Mouse (Mus musculus) lung, postnatal 10 days (tissue): Measurements from ENCODE around the gene Fuom.

Experiments
- DNase-seq: peaks from one replicate; pipeline ENCODE4 v3.0.0; 2021

Gene Fuom

DNA sequence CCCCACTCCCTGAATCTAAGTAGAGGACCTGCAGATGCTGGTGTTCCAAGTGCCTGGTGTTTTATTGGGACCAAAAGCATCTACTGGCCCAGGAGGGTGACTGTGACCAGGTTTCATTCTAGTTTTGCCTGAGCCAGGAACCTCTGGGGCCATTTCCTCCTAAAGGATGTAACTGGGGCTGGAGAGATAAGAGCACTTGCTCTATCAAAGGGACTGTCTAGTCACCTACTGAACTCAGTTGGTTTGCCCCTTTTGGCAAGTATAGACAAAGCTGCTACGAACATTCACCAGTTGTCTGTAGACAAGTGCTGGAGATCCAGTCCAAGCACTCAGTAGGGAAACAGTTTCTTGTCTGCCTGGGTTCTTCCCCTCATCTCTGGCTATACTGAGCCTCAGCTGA is 3.8 kb downstream of the Fuom start:
- no peak for DNase-seq

DNA sequence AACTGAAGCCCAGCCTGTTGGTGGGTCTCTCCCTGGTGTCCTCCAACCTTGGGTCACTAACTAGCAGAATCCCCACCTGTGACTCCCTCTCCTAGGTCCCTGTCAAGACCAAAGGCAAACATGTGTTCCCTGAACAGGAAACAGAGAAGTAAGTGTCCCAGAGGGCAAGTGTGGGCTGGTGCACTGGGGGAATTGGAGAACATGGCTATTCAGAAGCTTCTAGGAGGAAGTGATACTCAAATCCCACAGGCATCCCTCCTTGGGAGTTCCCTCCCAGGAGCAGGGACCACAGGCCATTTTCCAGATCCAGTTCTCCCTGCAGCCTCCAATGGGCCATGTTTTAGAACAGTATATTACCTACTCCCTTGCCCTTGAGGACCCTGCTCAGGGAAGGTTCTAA is 6.2 kb downstream of the Fuom start:
- no peak for DNase-seq

DNA sequence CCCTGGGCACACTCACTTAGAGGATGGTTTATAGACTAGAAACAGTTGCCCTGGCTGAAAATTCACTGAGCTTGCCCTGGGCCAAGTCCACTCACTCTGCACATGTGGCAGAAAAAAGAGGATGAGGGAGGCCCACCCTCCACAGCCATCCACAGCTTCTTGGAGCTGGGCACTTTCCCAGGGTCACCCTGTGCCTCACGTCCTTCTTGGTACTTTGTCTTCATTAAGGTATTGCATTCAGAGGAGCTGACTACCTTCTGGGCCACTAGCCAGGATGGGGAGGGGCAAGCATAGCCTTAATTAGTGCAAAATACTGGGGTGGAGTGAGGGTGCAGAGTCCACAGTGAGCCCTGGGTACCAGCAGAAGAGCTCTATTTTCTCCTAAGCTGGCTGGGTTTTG is 6.7 kb downstream of the Fuom start:
- no peak for DNase-seq

DNA sequence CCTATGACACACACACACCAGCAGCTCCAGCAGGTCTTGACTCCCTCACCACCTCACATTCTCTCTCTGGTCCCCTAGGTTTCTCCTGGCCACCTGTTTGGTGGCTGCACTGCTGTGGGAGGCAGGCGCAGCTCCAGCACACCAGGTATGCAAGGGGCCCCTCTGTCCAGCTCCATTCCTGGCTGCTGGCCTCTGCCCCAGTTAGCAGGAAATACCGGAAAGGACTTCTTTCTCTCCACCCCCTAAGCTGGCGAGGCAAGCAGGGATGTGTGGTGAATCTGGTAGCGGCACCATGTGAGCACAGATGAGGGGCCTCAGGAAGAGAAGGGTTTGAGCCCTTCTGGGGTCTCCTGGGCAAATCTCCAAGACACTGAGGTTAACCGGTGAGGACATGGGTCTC is 7.3 kb downstream of the Fuom start:
- DNase-seq, result no peak

DNA sequence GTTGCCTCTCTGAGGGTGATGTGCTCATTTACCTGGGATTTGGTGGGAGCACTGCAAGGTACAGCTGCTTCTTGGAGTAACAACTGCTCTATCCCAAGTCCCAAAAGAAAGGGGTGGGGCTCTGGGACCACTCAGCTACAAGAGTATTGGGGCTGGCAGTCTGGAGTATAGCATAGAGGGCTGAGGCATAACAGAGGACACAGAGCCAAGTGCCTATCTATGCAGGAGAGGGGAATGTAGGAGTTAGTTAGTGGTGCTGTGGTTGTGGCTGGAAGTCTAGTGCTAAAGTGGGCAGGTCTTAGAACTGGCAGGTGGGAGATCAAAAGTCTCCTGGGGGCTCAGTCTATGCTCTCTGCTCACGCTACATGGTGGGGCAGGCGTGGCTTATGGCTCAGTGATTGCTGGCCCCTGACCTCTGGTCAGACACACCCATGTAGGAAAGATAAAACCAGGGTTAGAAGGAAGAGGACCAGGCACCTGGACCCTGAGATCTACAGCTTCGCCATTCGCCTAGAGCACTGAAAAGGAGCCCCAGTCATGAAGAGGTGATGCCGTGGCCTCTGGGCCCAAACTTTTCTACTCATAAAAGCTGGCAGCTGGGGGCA is 9.2 kb downstream of the Fuom start, which contains the start of gene Prap1:
Gene Prap1, plus strand, starts transcription at position 472 of the 605 bp plus-strand sequence.
- DNase-seq, result no peak

DNA sequence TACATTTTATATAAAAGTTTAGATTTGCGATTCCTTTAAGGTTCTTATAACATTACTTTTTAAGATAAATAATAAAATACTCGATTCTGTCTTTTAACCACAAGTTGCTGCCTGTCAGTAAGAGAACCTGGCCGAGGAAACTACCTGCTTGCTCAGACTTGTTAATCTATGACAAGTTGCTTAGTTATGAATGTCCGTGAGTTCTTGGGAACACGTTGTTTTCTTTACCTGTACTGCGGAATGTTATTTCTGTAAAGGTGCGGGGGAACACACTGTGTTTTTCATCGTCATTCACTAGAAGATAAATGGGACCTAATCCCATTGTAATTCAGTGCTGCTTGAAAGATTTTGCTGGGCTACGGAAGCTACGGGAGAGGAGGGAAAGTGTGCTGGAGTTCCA is 11.6 kb downstream of the Fuom start:
- DNase-seq, result no peak

DNA sequence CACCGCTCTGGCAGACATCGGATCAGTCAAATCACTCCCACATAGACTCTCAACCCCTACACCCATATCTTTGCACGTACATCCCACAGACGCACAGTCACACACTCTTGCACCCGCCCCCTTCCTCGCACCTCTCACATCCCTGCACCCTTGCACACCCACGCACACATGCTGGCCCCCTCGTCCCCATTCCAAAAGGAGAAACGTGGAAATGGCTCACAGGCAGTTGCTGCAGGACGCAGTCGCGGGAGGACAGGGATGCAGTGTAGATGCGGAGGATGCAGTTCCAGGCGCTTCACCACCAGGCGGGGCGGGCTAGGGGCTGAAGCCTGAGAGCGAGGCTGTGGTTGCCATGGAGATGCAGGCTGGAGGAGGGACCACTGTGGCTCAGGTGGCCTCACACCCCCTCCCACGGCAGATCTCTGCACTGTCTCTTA is 20.0 kb downstream of the Fuom start, which contains the start of gene Caly:
Gene Caly, minus strand, starts transcription at position 307 of the 437 bp plus-strand sequence.
- DNase-seq, result peak; percentile 45

DNA sequence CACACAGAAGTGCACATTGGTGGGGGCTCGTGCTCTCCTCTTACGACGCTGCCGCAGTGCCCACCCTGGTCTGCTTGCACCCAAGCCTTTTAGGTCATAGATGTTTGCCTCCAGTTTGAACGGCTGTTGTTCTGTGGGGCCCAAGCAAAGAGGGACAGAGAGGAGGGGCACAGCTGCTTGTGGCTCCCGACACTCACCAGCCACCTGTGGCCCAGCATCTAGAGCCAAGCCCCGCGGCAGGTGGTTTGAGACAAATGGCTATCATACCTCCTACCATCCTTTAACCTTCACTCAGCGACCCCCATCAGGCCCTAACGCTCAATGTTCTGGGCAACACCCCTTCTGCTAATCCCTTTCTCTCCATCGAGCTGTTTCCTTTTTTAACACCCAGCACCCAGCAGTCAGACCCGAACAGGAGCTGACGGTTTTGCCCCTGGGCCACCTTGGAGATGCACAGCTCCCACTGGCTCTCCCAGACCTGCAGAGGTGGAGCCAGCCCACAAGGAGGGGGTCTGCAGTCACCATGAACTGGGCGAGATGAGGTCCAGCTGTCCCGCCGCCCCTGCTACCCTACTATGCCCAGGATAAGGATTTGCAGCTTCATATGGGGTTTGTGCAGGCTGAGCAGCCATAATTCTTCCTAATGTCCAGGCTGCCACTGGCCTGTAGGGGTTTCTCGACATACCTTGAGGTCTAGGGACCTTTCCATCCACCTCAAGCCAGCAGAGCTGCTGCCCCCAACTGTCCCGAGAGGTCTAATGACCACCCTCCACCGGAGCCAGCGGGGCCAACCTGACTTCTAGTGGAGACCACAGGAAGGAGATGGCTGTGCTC is 20.6 kb downstream of the Fuom start:
- DNase-seq, result no peak

DNA sequence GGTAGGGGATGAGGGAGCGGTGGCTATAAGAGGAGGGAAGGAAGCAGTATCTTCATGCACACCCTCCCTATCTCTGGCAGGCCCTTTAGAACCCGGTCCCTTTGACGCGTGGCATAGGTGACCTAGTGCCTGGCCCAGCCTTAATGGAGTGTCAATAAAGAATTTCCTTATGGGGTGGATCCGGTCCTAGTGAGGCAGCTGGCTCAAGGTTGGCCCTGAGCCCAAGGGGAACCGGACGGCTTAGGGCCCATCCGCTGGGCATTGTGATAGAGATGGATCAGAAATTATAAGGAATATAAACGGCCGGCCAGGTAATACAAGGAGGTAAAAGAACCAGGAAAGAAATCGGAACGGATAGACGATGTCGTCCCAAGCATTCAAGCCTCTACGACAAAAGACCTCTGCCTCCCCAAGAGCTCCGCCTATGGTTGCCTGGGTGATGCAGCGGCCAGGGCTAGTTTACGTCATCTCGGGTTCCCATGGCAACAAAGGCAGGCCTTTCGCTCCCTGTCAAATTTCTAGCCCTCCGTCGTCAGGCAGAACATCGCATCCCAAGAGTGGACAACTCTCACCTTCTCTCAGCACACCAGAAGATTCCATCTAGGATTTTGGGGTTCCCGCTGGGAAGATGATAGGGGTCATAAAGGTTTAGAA is 21.6 kb downstream of the Fuom start:
- peak; percentile 81 for DNase-seq

DNA sequence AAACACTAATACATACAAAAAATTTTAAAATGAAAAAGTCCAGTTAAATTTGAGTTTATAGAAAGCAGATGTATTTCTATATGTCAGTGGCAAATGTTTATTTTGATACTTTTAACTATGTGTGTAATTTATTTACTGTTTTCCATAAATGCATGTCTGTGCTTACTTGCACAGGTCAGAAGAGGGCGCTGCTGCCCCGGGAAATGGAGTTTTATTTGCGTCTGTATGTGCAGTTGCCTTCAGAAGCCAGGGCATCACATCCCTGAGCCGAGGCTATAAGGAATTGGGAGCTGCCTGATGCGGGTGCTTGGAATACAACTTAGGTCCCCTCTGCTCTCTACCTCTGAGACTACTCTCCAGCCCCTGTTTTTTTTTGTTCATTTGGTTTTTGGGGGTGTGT is 23.5 kb downstream of the Fuom start:
- DNase-seq, result peak; percentile 71

DNA sequence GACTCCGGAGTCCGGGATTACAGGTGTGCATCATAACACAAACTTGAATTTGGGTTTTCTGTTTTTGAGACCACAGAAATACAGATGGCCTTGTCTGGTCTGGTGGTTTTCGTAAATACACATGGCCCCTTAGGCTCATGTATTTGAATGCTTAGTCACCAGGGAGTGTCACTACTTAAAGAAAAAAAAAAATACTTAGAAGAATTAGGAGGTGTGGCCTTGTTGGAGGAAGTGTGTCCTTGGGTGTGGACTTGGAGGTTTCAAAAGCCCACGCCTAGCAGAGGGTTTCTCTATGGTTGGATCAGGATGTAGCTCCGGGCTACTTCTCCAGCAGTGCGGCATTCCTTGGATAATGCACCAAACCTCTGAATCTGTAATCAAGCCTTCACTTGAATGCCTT is 24.5 kb downstream of the Fuom start:
- DNase-seq, result no peak

DNA sequence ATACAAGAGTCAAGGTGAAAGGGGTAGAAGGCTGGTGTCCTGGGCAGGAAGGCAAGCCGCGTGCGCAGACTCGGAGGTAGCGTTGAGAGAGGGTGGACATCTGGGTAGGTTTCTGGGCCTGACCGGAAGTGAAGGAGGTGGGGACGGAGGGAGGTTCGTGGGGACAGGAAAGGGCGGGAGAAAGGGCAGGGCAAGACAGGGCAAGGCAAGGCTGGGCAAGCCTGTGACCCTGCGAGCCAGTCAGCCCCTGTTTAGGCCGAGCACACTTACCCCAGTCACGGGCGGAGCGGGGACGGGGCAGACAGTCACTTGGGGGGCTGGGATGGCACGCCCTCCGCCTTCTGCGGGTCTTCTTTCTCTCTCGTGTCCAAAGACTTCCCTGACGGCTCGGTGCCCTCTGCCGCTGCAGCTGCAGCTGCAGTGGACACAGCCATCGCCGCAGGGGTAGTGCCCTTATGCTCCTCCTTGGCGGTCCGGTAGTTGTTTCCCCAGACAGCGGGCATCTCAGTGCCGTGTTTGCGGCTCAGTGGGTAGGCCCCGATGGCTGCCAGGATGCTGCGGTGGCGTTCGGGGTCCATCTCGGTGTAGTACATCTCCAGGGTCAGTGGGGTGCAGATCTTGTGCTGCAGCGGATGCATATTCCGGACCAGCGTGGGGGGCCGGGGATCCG is 32.1 kb downstream of the Fuom start:
- DNase-seq, result peak; percentile 30

DNA sequence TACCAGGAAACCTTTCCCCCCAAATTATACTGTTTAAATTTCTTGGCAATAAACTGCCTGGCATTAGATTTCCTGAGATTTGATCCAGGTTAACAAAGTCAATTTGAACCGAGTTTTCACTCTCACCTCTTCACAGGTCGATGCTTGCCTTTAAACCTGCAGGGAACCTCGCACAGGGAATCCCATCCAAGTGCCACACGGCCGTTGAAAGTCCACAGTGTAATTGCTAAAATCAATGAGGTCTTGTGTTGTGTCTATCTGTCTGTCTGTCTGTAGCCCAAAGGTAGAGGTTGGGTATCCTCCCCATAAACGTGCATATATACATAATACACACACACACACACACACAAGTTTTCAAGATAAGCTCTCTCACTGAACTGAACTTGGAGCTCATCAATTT is 34.8 kb downstream of the Fuom start:
- no peak for DNase-seq

DNA sequence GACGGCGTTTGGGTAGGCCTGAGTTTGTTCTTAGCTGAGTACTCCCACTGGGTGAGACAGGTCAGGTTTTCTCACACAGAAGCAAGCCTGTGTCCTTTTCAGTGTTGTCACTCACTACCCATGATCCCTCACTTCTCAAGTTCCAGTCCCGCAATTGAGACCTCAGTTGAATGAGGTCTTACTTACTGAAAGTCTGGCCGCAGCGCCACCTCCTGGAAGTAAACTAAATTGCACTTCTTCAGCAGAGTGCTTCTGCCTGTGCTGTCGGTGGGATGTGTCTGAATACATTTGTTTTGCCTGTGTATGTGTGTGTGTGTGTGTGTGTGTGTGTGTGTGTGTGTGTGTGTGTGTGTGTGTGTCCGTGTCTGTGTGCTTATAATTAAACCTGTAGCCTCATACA is 39.1 kb downstream of the Fuom start:
- DNase-seq, result peak; percentile 73

DNA sequence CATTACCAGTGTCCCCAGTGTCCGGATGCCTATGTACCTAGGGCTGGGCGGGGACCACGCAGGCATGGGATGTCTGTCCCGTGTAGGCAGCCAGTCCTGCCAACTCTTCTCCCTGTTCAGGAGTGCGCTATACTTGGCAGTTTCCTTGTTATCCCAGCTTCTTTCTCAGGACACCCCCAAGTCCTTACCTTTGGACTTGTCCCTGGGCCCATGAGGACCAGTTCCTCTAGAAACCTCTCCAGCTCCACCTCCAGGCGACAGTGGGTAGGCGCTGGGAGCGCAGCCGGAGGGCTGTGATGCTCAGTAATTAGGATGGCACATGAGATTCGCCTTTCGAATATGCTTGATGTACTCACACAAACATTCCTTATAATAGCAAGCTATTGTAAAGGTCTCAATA is 39.9 kb downstream of the Fuom start:
- peak; percentile 48 for DNase-seq

DNA sequence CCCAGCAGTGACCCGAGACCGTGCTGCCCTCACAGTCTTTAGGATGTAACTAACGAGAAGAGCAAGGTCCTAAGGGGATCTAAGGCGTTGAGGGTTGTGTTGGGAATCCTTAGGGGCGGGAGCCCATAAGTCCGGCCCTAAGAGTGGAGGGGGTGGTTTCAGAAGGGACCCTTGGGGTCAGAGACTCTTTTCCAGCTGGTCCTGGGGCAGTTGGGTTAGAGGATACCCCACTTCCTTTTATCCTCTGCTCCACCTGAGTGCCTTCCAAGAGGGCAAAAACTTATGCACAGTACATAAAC is 40.5 kb downstream of the Fuom start:
- DNase-seq, result no peak

DNA sequence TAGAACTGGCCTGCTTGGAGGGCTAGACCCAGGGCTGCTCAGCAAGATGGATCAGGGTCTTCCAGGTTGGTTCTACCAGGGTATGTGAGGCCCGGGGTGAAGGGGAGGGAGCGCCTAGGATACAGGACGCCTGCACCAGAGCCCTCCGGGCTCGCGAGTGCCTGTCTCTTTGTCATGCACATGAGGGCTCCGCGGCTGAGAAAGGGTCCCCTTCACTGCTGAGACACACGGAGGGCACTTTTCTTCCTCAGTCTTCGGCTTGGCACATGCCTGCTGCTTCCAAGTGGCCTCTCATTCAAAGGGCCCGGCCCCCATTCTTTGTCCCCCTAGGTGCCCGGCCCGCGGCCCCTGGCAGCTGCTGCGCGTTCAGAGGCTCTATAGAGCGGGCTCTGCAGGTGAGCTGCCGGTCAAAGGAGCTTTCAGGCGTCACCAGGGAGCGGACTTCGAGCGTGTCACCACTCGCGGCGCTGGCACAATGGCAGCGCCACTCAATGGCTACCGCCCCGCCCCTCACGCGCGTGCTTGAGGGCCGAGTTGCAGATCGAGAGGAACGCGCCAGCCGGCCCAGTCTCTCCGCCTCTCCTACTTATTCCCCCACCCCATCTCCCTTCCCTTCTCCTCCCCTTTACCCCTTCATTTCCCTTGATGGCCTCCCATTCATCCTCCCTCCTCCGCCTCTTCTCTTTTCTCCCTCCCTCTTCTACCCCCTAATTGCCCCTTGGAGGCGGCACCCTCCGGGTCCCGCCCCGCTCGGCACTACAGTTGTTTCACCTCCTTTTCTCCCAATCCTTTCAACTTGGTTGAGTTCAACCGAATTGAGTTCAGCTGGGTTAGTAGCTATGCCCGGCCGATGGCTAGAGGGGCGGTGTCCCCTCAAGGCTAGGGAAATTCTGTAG is 41.1 kb downstream of the Fuom start:
- DNase-seq, result peak; percentile 45

DNA sequence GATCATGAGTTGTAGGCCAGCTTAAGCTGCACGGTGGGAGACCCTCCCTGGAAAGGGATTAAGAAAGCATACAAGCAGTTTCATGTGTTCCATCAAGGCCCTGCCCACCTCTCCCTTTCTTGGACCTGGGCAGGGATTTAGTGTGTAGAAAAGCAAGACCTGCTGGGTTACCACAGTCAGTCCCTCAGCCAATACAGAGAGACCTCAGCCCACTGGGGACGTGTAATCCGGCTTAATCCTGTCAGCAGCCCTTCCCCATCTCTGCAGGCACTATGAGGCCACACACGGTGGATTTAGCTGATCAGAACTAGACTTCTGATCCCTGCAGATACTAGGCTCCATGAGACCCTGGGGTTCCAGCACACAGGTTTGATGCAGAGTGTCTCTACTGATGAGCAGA is 42.6 kb downstream of the Fuom start:
- DNase-seq, result no peak

DNA sequence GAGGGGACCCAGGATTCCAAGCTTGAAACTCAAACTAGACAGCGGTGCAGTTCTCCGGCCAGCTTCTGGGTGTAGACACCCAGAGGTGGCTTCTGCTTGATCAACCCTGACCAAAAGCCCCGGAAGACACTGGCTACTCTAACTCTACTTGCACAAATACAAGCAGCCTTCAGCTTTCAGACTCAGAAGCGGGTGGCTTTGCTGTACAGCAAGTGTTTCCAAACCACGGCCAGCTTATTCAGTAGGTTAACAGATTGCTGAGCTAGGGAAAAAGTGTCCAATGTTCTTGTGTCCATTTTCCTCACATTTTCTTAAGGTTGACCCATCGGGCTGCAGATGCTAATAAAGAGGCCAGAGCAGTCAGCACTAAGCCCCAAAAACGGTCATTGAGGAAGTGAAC is 43.7 kb downstream of the Fuom start:
- DNase-seq, result no peak

DNA sequence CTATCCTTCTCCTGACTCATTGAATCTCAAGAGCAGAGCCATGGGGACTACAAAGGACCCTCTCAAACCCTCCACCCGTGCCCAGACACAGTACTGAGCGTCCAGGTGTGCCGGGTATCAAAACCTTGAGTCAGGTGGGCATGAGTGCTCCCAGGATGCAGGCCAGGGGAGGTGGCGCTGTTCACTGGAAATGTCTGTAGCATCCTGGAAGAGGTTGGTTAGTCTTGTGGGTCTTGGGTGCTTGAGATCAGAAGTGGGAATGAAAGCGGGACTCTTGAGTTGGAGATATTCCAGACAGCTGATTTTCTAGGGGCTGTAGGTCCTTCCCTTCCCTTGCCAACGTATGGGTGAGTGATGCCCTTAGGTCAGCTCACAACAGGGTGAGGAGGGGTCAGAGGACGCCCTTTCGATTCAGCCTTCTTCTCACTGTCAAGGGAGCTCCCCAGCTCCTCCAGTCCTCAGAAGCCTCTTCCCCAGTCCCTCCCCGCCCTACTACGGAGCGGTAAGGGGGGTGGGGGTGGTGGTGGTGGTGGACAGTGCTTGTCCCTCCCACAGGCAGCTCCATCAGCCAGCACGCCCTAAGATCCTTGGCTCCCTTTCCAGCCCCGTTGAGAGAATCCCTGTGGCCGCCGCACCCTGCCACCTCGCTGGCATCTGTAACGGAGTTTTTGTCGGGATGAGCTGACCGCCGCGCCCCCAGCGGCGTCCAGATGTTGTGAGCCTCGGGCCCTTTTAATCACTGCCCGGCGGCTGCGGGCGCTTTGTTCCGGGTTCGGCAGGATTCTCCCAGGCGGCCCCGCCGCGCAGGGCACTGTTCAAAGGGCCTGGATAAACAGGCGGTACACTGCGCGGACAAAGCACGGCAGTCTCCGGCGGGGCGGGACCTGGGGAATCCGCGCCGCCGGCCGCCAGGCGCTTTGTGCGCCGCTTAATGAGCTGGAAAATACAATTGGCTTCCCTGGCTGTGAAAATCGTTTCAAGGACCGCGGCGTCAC is 44.5 kb downstream of the Fuom start:
- DNase-seq, result peak; percentile 48

DNA sequence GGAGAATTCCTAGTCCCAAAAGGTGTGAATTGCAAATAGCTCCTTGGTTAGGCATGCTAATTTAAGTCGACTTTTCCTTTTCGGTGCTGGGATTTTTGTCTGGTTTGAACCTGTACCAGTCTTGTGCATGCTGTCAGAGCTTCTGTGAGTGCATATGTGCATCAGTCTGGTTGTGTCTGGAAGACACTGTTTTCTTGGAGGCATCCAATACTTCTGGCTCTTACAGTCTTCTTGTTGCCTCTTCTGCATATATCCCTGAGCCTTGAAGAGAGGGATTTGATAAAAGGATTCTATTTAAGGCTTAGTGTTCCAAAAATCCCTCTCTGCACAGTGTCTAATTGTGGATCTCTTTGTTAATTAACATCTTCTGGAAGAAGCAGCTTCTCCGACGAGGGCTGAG is 48.1 kb downstream of the Fuom start:
- DNase-seq, result no peak
